In the genomic region with DNA sequence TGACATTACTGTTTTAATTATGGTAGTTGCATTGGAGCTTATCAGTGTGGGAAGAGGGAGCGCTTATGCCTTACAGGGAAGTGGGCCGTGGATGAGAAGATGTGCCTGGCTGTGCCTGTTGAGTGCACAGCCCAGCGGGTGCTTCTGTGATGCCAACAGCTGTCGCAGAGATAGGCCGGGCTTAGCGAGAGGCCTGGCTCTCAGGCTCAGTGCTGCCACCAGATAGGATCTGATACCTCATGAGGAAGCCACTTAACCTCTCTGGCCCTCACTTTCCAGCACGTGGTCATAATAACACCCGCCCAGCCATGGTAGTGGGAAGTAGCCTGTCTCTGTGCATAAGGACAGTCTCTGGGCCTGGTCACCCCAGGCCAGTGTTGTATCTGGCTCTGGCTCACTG, we compare ENCODE assay signal across 9 mouse cellular contexts. TPM values are rescaled to one million over a fixed set of nuclear protein-coding genes. Genes with fewer than 3 reads are reported as not detected.
DNase-seq lines count a peak whose midpoint lies in the region; ATAC-seq and TF ChIP-seq lines count a peak whose summit lies in the region.
"Had no signal": no experiment of that assay in that cellular context is flagged by ENCODE, and none has a peak within 500 bp of the region (broad histone marks: within the 10 kb centered on the region; RNA-seq: fewer than 3 reads in every experiment).

No protein-coding gene starts in this region.

- in situ Hi-C loops in CH12.LX (cut with MboI; ENCODE audit: low pct_ligation_motif_present, low pct_unique_long_range_greater_than_20kb, low sequenced_read_pairs), result no loop called here

- no peak overlapping the region for H3K9ac ChIP-seq in heart, adult 2 months (ENCODE audit: low read depth, low read length)
- no peak overlapping the region for H3K9ac ChIP-seq in CH12.LX (ENCODE audit: insufficient read depth, low read depth)
- no peak overlapping the region for H3K9ac ChIP-seq in hindbrain, embryonic 16.5 days (ENCODE audit: low read depth, low read length)
- H3K9ac ChIP-seq in midbrain, embryonic 15.5 days, result no peak overlapping the region

- peaks cover 9% of the 10 kb centered on the region for H3K4me1 ChIP-seq in heart, adult 2 months (ENCODE audit: control insufficient read depth, insufficient read depth, low read length)
- H3K4me1 ChIP-seq in CH12.LX (ENCODE audit: control insufficient read depth in 1 of 2, insufficient read depth in 2 of 2), result peaks cover 6 to 84% of the 10 kb centered on the region in 2 experiments
- H3K4me1 ChIP-seq in hindbrain, embryonic 16.5 days (ENCODE audit: control insufficient read depth, insufficient read depth, low read depth, low read length), result peaks cover 26% of the 10 kb centered on the region
- peaks cover 26% of the 10 kb centered on the region for H3K4me1 ChIP-seq in midbrain, embryonic 15.5 days

- H3K36me3 ChIP-seq in heart, adult 2 months (ENCODE audit: control insufficient read depth, insufficient read depth, low read length), result no peaks in the 10 kb centered on the region; the same call in 1 of the 2 replicates
- H3K36me3 ChIP-seq in CH12.LX (replicated peaks in 1 of 2; ENCODE audit: control insufficient read depth in 1 of 2, insufficient read depth in 1 of 2, low read length in 1 of 2) (peaks cover 0 to 11% of the 10 kb centered on the region in 2 experiments), macrophage (ENCODE audit: inconsistent target) (peaks cover 4% of the 10 kb centered on the region; the same call in 1 of the 2 replicates)
- no peaks in the 10 kb centered on the region for H3K36me3 ChIP-seq in hindbrain, embryonic 16.5 days (ENCODE audit: control insufficient read depth, insufficient read depth, low read length)
- no peaks in the 10 kb centered on the region for H3K36me3 ChIP-seq in midbrain, embryonic 15.5 days (replicated peaks)

- ATAC-seq in hindbrain, embryonic 16.5 days, result peak; percentile 43
- ATAC-seq in midbrain, embryonic 15.5 days (replicated peaks), result no peak
- no peak for ATAC-seq in frontal cortex, adult (ENCODE audit: low TSS enrichment)

- 37% methylated on average over 8 of the region's 8 CpGs for WGBS in heart, adult 2 months
- 59% methylated on average over 8 of the region's 8 CpGs for WGBS in hindbrain, embryonic 16.5 days
- 11% methylated on average over 8 of the region's 8 CpGs for WGBS in macrophage (ENCODE audit: missing documents)
- 57% methylated on average over 8 of the region's 8 CpGs for WGBS in midbrain, embryonic 15.5 days

- TF ChIP-seq EP300 in heart, adult 2 months (IDR thresholded peaks at IDR 0.05; ENCODE audit: insufficient read depth, low read depth, low read length), result no peak
- no peak for TF ChIP-seq EP300 in CH12.LX (IDR thresholded peaks at IDR 0.05; ENCODE audit: low read length)

- peaks cover 4% of the 10 kb centered on the region for H3K9me3 ChIP-seq in CH12.LX (replicated peaks; ENCODE audit: low read length)
- no peaks in the 10 kb centered on the region for H3K9me3 ChIP-seq in hindbrain, embryonic 16.5 days (ENCODE audit: control insufficient read depth, low read length)
- H3K9me3 ChIP-seq in midbrain, embryonic 15.5 days, result no peaks in the 10 kb centered on the region

- H3K27me3 ChIP-seq in heart, adult 2 months (ENCODE audit: control insufficient read depth, insufficient read depth, low read length), result no peaks in the 10 kb centered on the region
- no peaks in the 10 kb centered on the region for H3K27me3 ChIP-seq in CH12.LX (replicated peaks)
- no peaks in the 10 kb centered on the region for H3K27me3 ChIP-seq in hindbrain, embryonic 16.5 days (replicated peaks; ENCODE audit: control insufficient read depth, insufficient read depth, low read length)
- no peaks in the 10 kb centered on the region for H3K27me3 ChIP-seq in midbrain, embryonic 15.5 days (replicated peaks)

- TF ChIP-seq RAD21 in CH12.LX (IDR thresholded peaks at IDR 0.05; ENCODE audit: low read depth, low read length), result no peak

- no peak for TF ChIP-seq POLR2A in heart, adult 2 months (IDR thresholded peaks at IDR 0.05; ENCODE audit: insufficient read depth, low read depth, low read length)
- TF ChIP-seq POLR2A in CH12.LX (IDR thresholded peaks at IDR 0.05; ENCODE audit: low read depth, low read length), result no peak

- peak overlapping the region; percentile 41 for H3K27ac ChIP-seq in heart, adult 2 months
- H3K27ac ChIP-seq in CH12.LX (ENCODE audit: insufficient read depth, low read depth) (no peak overlapping the region), macrophage (peak overlapping the region; percentile 41)
- H3K27ac ChIP-seq in hindbrain, embryonic 16.5 days (ENCODE audit: low read depth, low read length), result no peak overlapping the region
- H3K27ac ChIP-seq in midbrain, embryonic 15.5 days, result no peak overlapping the region

- peak in 1 of 2 experiments; percentile 60 for DNase-seq in heart, adult 2 months
- no peak for DNase-seq in heart, postnatal 25 days (ENCODE audit: low spot score)
- peak; percentile 23 for DNase-seq in CH12.LX (ENCODE audit: extremely low read depth)
- DNase-seq in yolk sac, embryonic 10.5 days (ENCODE audit: low spot score), result no peak
- DNase-seq: cerebellum, adult 2 months had no signal

- no peak overlapping the region for H3K4me2 ChIP-seq in CH12.LX (ENCODE audit: insufficient read depth, low read depth, poor library complexity, severe bottlenecking)
- H3K4me2 ChIP-seq in hindbrain, embryonic 16.5 days (ENCODE audit: low read length), result no peak overlapping the region
- H3K4me2 ChIP-seq in midbrain, embryonic 15.5 days, result no peak overlapping the region

- no peak for TF ChIP-seq CTCF in heart, adult 2 months (IDR thresholded peaks at IDR 0.05)
- TF ChIP-seq CTCF in CH12.LX (conservative IDR thresholded peaks at IDR 0.05 in 1 of 2, IDR thresholded peaks at IDR 0.05 in 1 of 2; ENCODE audit: low read depth in 2 of 2, low read length in 2 of 2), result no peak

- no peaks in the 10 kb centered on the region for H3K79me2 ChIP-seq in heart, adult 2 months (replicated peaks; ENCODE audit: control insufficient read depth, insufficient read depth, low read length)
- H3K79me2 ChIP-seq in CH12.LX (replicated peaks; ENCODE audit: control insufficient read depth, extremely low read depth, insufficient read depth, poor library complexity, severe bottlenecking), result no peaks in the 10 kb centered on the region
- peaks cover 100% of the 10 kb centered on the region for H3K79me2 ChIP-seq in macrophage (ENCODE audit: inconsistent target)

- dilution Hi-C loops in CH12.LX (cut with MboI; ENCODE audit: extremely low pct_ligation_motif_present, extremely low pct_unique_long_range_greater_than_20kb, low sequenced_read_pairs), result no loop called here

- intact Hi-C loops in heart, adult 2 months (cut with DNase I), result loop anchor here (10.0 kb wide), 1 partner anchor 178 kb away; the partner anchor contains the start of gene Reg4
- intact Hi-C loops in heart, postnatal 25 days (cut with DNase I), result no loop called here

- H3K4me3 ChIP-seq in heart, adult 2 months, result no peak overlapping the region
- no peak overlapping the region for H3K4me3 ChIP-seq in CH12.LX (replicated peaks in 1 of 3; ENCODE audit: low read depth in 2 of 3, low read length in 2 of 3, poor library complexity in 1 of 3)
- no peak overlapping the region for H3K4me3 ChIP-seq in hindbrain, embryonic 16.5 days (ENCODE audit: low read length)
- no peak overlapping the region for H3K4me3 ChIP-seq in macrophage (ENCODE audit: inconsistent target)
- no peak overlapping the region for H3K4me3 ChIP-seq in midbrain, embryonic 15.5 days

TF ChIP-seq in CH12.LX, 34 proteins besides CTCF, POLR2A, EP300 and RAD21:
- TF ChIP-seq MYC (IDR thresholded peaks at IDR 0.05; ENCODE audit: low read depth, low read length), result no peak
- no peak for TF ChIP-seq TBP (conservative IDR thresholded peaks at IDR 0.05; ENCODE audit: low read depth, low read length)
TF ChIP-seq in CH12.LX: peak in this region for 0.

RNA-seq across cellular contexts. Expression of gene Notch2, which starts 33.0 kb away (rescaled TPM):
- 10 to 100 TPM; 14.9 to 18.1 TPM for total RNA-seq in heart, adult 2 months (2021)
- polyA plus RNA-seq in heart, adult 2 months (2012; rRNA removed), result 10.0 and 14.1 TPM in 2 replicates
- total RNA-seq in heart, postnatal 25 days (2021), result 10 to 100 TPM; 19.3 to 19.5 TPM
- total RNA-seq in CH12.LX (2012; rRNA removed), result 9.5 and 11.3 TPM in 2 replicates
- total RNA-seq in CH12.LX (2014; rRNA removed), result 2.8 and 3.3 TPM in 2 replicates
- 8.6 and 11.1 TPM in 2 replicates for polyA plus RNA-seq in CH12.LX (2012; ENCODE audit: insufficient read length, low read depth)
- 7.6 and 12.1 TPM in 2 replicates for polyA plus RNA-seq in hindbrain, embryonic 16.5 days (2015; fragmentation: Nextera tagmentation; extraction: Ambion mirVana)
- 100 to 1,000 TPM; 149 to 777 (median 273) TPM for total RNA-seq in macrophage (2018; cell fraction: chromatin; rRNA removed)
- total RNA-seq in macrophage (2018; cell fraction: cytosol; rRNA removed), result 100 to 1,000 TPM in 12 of 26 experiments, 10 to 100 TPM in 14; 46.8 to 165 (median 96.1) TPM
- 100 to 1,000 TPM; 125 to 657 (median 257) TPM for total RNA-seq in macrophage (2018; cell fraction: nucleus; rRNA removed)
- polyA plus RNA-seq in macrophage (2018), result 21.9 to 74.1 TPM (median 33.4 TPM) in 3 replicates
- 9.0 and 10.4 TPM in 2 replicates for polyA plus RNA-seq in midbrain, embryonic 15.5 days (2015; fragmentation: Nextera tagmentation; extraction: Ambion mirVana)

Comparison
In these comparisons a context has a peak if more than half of its experiments do, and no peak if none do; other contexts are left out.
1. H3K27ac ChIP-seq: peak in heart, adult 2 months (single experiment) and macrophage (single experiment); none in CH12.LX (single experiment), hindbrain, embryonic 16.5 days (single experiment) and midbrain, embryonic 15.5 days (single experiment).